Mouse (Mus musculus) MEL (cell line): ENCODE measurements at regions not wholly inside any gene's neighbourhood (a gene's known extent, or its start where the extent isn't known, plus 50 kb on each side); places are given as distances from the start of the nearest gene placed in this dataset.

Experiments
- CTCF ChIP-seq, 3 experiments: IDR thresholded peaks in 2 of 3; conservative IDR thresholded peaks in 1 of 3; 2 replicates each; pipeline ENCODE4 v1.5.1; 2011 to 2012; ENCODE audit warnings: low read length in 3 of 3, low read depth in 2 of 3, mild to moderate bottlenecking in 2 of 3, improper control_type of control experiment in 1 of 3, inconsistent platforms in 1 of 3, mixed read lengths in 1 of 3, moderate library complexity in 1 of 3; ENCODE audit not compliant: control insufficient read depth in 1 of 3, insufficient read depth in 1 of 3, poor library complexity in 1 of 3, severe bottlenecking in 1 of 3
- GATA1 ChIP-seq: IDR thresholded peaks from 2 replicates; pipeline ENCODE4 v1.6.1; 2011; ENCODE audit warnings: low read depth, low read length, improper control_type of control experiment
- HCFC1 ChIP-seq: IDR thresholded peaks from 2 replicates; pipeline ENCODE4 v1.6.1; 2012; ENCODE audit warnings: low read depth, mild to moderate bottlenecking, inconsistent platforms, low read length, improper control_type of control experiment, moderate library complexity
- JUND ChIP-seq: IDR thresholded peaks from 2 replicates; pipeline ENCODE4 v1.6.1; 2011; ENCODE audit warnings: low read depth, mild to moderate bottlenecking, improper control_type of control experiment, low read length
- MAZ ChIP-seq: IDR thresholded peaks from 2 replicates; pipeline ENCODE4 v1.6.1; 2012; ENCODE audit warnings: low read depth, mild to moderate bottlenecking, inconsistent platforms, low read length, improper control_type of control experiment
- MEF2A ChIP-seq: IDR thresholded peaks from 2 replicates; pipeline ENCODE4 v1.6.1; 2014; ENCODE audit warnings: low read depth, mild to moderate bottlenecking, inconsistent platforms, low read length, improper control_type of control experiment; ENCODE audit not compliant: poor library complexity, insufficient replicate concordance, severe bottlenecking; ENCODE audit errors: extremely low read depth
- POLR2AphosphoS5 ChIP-seq: IDR thresholded peaks from 2 replicates; pipeline ENCODE4 v1.6.1; 2012; ENCODE audit warnings: low read depth, borderline replicate concordance, mild to moderate bottlenecking, inconsistent platforms, low read length, moderate library complexity, mixed read lengths
- RCOR1 ChIP-seq: IDR thresholded peaks from 2 replicates; pipeline ENCODE4 v1.6.1; 2012; ENCODE audit warnings: low read depth, mild to moderate bottlenecking, inconsistent platforms, low read length, improper control_type of control experiment
- USF1 ChIP-seq: IDR thresholded peaks from 2 replicates; pipeline ENCODE4 v1.6.1; 2014; ENCODE audit warnings: low read depth, mild to moderate bottlenecking, inconsistent platforms, low read length, improper control_type of control experiment, moderate library complexity

DNA sequence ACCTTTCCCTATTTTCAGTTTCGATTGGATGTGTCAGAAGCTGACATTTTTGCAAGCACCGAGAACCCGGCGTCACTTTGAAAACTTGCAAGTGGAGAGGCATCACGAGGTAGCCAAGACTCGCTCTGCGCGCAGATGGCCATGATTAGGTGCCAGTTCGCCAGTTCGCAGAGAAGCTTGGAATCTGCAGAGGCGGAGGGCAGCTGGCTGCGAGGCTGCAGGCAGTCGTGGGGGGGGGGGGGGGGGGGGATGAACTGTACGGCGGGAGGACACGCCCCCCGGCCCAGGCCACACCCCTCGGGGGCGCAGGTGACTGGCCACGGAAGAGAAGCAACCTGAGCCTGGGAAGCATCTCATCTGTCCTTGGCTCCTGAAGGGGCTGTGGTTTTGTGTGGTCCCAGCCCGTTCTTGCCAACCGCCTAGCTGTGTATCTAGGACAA is 74.6 kb upstream of the Vrk1 start:
- TF ChIP-seq CTCF (IDR thresholded peaks at IDR 0.05 in 2 of 3, conservative IDR thresholded peaks at IDR 0.05 in 1 of 3; ENCODE audit: control insufficient read depth in 1 of 3, insufficient read depth in 1 of 3, low read depth in 2 of 3, low read length in 3 of 3, poor library complexity in 1 of 3, severe bottlenecking in 1 of 3) (no peak), RCOR1 (no peak), USF1 (no peak), POLR2AphosphoS5 (no peak), MEF2A (no peak), GATA1 (no peak), MAZ (no peak), JUND (no peak), HCFC1 (no peak)
